Mouse (Mus musculus) kidney, adult 2 months (tissue): ENCODE data around the gene Naaladl1. TPM values are rescaled to one million over a fixed set of nuclear protein-coding genes. Genes with fewer than 3 reads are reported as not detected.

Source experiments
- DNase-seq: peaks from one replicate; pipeline ENCODE4 v3.0.0; 2021
- H3K27ac ChIP-seq: fragments of 200-500 bp; 2 replicates; pipeline ENCODE4 v1.5.1; 2012; ENCODE audit warnings: low read depth, low read length, control low read depth, inconsistent platforms; ENCODE audit not compliant: insufficient read depth
- H3K27me3 ChIP-seq: fragments of 200-500 bp; replicated peaks from 2 replicates; pipeline ENCODE4 v1.6.1; 2012; ENCODE audit warnings: mild to moderate bottlenecking, moderate library complexity, low read length, inconsistent platforms; ENCODE audit not compliant: control insufficient read depth, insufficient read depth
- H3K36me3 ChIP-seq: fragments of 200-500 bp; 2 replicates; pipeline ENCODE4 v1.6.1; 2012; ENCODE audit warnings: mild to moderate bottlenecking, moderate library complexity, low read length, inconsistent platforms; ENCODE audit not compliant: control insufficient read depth, insufficient read depth
- H3K4me1 ChIP-seq: fragments of 200-500 bp; 2 replicates; pipeline ENCODE4 v1.6.1; 2011; ENCODE audit warnings: low read length; ENCODE audit not compliant: control insufficient read depth, insufficient read depth
- H3K4me3 ChIP-seq: fragments of 200-500 bp; 2 replicates; pipeline ENCODE4 v1.5.1; 2011; ENCODE audit warnings: mild to moderate bottlenecking, low read depth, low read length, control low read depth; ENCODE audit not compliant: insufficient read depth
- CTCF ChIP-seq: fragments of 200-500 bp; conservative IDR thresholded peaks from 2 replicates; pipeline ENCODE4 v1.5.1; 2011; ENCODE audit warnings: low read depth, mild to moderate bottlenecking, control low read depth, low read length, moderate library complexity, mixed read lengths; ENCODE audit not compliant: insufficient read depth, insufficient read length
- POLR2A ChIP-seq: fragments of 200-500 bp; IDR thresholded peaks from one replicate; pipeline ENCODE4 v1.6.1; 2011; ENCODE audit warnings: low read depth, low read length, control low read depth
- whole genome bisulfite sequencing: fragments of 180-500 bp; shearing (Covaris S2); methylation state at CpG from one replicate; pipeline ENCODE4 v1.1.7; 2018; 5-methylcytosine and 5-hydroxymethylcytosine counted together
- polyA plus RNA-seq: library from polyadenylated mRNA; depleted of rRNA; stranded (reverse); fragments of >200 nt; gene quantifications from 2 replicates; pipeline ENCODE4 v1.2.3, GENCODE M21; 2012; rRNA removed

Naaladl1 gene
- 2.0 and 2.1 TPM in 2 replicates for polyA plus RNA-seq

- H3K27ac ChIP-seq, result no peak within 1 kb of the TSS
- 62% methylated on average over 7 of the region's 7 CpGs for WGBS
- H3K4me3 ChIP-seq, result no peak within 1 kb of the TSS
- H3K4me1 ChIP-seq, result no peaks in the 10 kb centered on the region
- DNase-seq, result peak; percentile 40
- TF ChIP-seq POLR2A (no peak), CTCF (no peak)
- H3K27me3 ChIP-seq, result no peaks in the 10 kb centered on the region
- no peaks in the 10 kb centered on the region for H3K36me3 ChIP-seq
Measured at GRCm38 (mm10) chr19:6105586-6105985, at the start of gene Naaladl1. Naaladl1 (plus strand) TSS chr19:6105782.

GRCm38 (mm10) chr19:6056696-6057095, 48.9 kb upstream of the Naaladl1 start:
- H3K4me3 ChIP-seq, result no peak overlapping the region
- no peak for DNase-seq
- H3K27ac ChIP-seq, result no peak overlapping the region
- H3K4me1 ChIP-seq, result peaks cover 5% of the 10 kb centered on the region; the same call in 1 of the 2 replicates
- 45% methylated on average over 4 of the region's 4 CpGs for WGBS
- TF ChIP-seq POLR2A (no peak), CTCF (no peak)
- H3K36me3 ChIP-seq, result peaks cover 3% of the 10 kb centered on the region
- H3K27me3 ChIP-seq, result no peaks in the 10 kb centered on the region

GRCm38 (mm10) chr19:6057313-6058096, 48.1 kb upstream of the Naaladl1 start, which contains the start of the genes Mrpl49 and Fau:
Mrpl49 (minus strand) TSS chr19:6057785.
Fau (plus strand) TSS chr19:6057844.
- H3K27me3 ChIP-seq, result no peaks in the 10 kb centered on the region

GRCm38 (mm10) chr19:6058513-6058912, 47.1 kb upstream of the Naaladl1 start:
- H3K27ac ChIP-seq, result peak overlapping the region; percentile 76
- no peaks in the 10 kb centered on the region for H3K27me3 ChIP-seq
- peaks cover 14% of the 10 kb centered on the region for H3K4me1 ChIP-seq
- TF ChIP-seq CTCF (no peak), POLR2A (no peak)
- WGBS, result 20% methylated on average over 5 of the region's 5 CpGs
- no peaks in the 10 kb centered on the region; the same call in 1 of the 2 replicates for H3K36me3 ChIP-seq
- DNase-seq, result no peak
- H3K4me3 ChIP-seq, result peak overlapping the region; percentile 83

More at GRCm38 (mm10) chr19:6057313-6058096, 48.1 kb upstream of the Naaladl1 start, which contains the start of the genes Mrpl49 and Fau:
- peaks cover 9% of the 10 kb centered on the region for H3K4me1 ChIP-seq
- peak within 1 kb of the TSS; percentile 89 for H3K4me3 ChIP-seq
- H3K27ac ChIP-seq, result peak within 1 kb of the TSS; percentile 76
- DNase-seq, result peak; percentile 99
- TF ChIP-seq CTCF (no peak), POLR2A (peak; percentile 72)
- peaks cover 3% of the 10 kb centered on the region; the same call in 1 of the 2 replicates for H3K36me3 ChIP-seq
- under 1% methylated on average over 63 of the region's 63 CpGs for WGBS

GRCm38 (mm10) chr19:6058966-6059365, 46.6 kb upstream of the Naaladl1 start:
- H3K27ac ChIP-seq, result peak overlapping the region; percentile 13; the same call in 1 of the 2 replicates
- peaks cover 14% of the 10 kb centered on the region for H3K4me1 ChIP-seq
- DNase-seq, result peak; percentile 60
- 43% methylated on average over 5 of the region's 5 CpGs for WGBS
- no peaks in the 10 kb centered on the region for H3K36me3 ChIP-seq
- H3K27me3 ChIP-seq, result no peaks in the 10 kb centered on the region
- H3K4me3 ChIP-seq, result peak overlapping the region; percentile 83
- no peak for TF ChIP-seq CTCF
- no peak for TF ChIP-seq POLR2A

- DNase-seq, result peak; percentile 98
- TF ChIP-seq POLR2A (peak; percentile 44), CTCF (no peak)
- Histone ChIP-seq H3K27me3 (no peaks in the 10 kb centered on the region), H3K27ac (peak within 1 kb of the TSS; percentile 67), H3K36me3 (no peaks in the 10 kb centered on the region), H3K4me1 (peaks cover 14% of the 10 kb centered on the region), H3K4me3 (peak within 1 kb of the TSS; percentile 92)
- under 1% methylated on average over 58 of the region's 58 CpGs for WGBS
Measured at GRCm38 (mm10) chr19:6061021-6061533, 44.5 kb upstream of the Naaladl1 start, which contains the start of gene Znhit2. Znhit2 (plus strand) TSS chr19:6061192.

- H3K36me3 ChIP-seq, result no peaks in the 10 kb centered on the region
- DNase-seq, result peak; percentile 57
- peak overlapping the region; percentile 92 for H3K4me3 ChIP-seq
- under 1% methylated on average over 44 of the region's 44 CpGs for whole genome bisulfite sequencing
- TF ChIP-seq CTCF, result no peak
- TF ChIP-seq POLR2A, result no peak
- peak overlapping the region; percentile 67 for H3K27ac ChIP-seq
- H3K27me3 ChIP-seq, result no peaks in the 10 kb centered on the region
- H3K4me1 ChIP-seq, result peaks cover 16% of the 10 kb centered on the region
Measured at GRCm38 (mm10) chr19:6061641-6062302, 43.8 kb upstream of the Naaladl1 start.
